Mouse (Mus musculus): ENCODE results near the gene I830077J02Rik.

The I830077J02Rik gene

GRCm38 (mm10) chr3:105892572-105893495, 39.6 kb downstream of the I830077J02Rik start:
- peak; percentile 85 for DNase-seq

DNA sequence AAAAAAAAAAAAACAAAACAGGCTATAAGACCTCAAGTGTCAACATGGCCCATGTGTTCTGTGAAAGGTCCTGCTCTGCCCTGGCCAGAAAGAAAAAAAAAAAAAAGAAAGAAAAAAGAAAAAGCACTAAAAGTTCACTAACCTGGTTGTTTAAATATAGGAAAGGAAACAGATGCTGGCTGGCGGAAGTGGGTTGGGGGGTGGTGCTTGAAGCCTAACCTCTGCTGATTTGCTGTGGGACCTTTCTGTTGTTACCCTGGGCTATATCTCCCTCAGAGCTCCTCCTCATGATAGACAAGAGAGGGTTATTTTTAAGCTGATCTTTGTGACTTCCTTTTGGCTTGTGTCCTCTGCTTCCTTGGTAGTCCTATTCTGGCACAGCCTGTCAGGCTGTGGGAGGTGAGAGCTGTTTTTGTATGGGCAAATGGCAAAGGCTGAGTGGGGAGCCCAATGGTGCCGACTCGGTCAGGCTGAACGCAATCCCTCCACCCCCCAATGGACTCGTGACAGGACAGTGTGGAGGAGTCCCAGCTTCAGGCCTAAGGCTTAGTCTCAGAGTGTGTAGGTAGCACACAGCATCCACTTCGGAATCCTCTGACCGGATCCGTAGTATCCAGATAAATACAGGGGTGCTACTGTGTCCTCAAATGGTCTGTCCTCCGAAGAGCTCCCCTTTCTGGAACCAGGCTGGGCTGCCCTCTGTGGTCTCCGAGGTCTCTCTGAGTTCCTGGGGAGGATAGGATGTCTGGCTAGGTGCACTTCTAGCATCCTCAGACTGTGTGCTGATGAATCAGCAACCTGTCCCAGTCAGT, 40.5 kb downstream of the I830077J02Rik start:
- peak; percentile 88 for DNase-seq

DNA sequence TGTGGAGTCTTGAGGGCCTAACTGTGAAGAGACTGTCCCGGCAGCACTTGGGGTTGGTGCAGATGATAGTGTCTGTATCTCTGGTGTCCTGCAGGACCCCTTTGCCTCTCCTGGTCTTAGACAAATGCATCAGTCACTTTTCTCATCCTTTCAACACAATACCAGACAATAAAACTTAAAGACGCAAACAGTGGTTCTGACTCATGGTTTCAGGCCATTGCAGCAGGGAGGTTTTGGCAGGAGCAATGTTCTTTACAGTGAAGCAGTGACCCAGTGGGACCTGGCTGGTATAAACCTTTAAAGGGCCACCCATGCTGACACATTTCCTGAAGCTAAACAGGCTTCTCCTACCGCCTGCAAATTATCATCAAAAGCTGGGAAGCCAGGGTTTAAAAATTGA, 41.3 kb downstream of the I830077J02Rik start:
- no peak for DNase-seq

DNA sequence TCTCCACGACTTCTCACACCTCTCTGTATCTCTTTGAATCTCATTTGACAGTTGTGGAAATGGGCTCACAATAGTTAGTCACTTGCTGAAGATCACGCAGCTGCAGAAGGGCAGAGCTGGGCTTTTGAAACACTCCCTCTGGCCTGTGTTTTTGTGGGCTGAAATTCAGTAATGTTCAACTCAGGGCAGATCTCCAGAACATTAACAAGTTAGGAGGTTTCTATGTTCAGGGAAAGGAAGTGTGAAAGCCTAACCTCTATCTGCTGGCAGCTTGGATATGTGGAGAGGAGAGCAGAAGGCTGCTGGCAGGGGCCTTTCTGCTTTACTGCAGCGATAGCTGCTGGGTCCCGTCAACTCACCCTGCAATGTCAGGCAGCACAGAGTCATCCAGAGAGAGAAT, 42.2 kb downstream of the I830077J02Rik start:
- DNase-seq, result peak; percentile 33

GRCm38 (mm10) chr3:105888961-105889360, 43.5 kb downstream of the I830077J02Rik start:
- DNase-seq, result no peak

DNA sequence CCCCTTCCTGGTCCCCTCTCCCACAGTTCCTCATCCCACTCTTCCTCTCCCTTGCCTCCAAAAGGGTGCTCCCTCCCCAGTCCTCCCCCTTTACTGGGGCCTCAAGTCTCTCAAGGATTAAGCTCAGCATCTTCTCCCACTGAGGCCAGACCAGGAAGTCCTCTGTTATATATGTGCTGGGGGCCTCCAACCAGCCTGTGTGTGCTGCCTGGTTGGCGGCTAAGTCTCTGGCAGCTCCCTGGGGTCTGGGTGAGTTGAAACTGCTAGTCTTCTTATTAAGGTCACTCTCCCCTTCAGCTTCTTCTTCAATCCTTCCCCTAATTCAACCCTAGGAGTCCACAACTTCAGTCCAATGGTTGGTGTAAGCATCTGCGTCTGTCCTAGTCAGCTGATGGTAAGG, 49.4 kb downstream of the I830077J02Rik start:
- DNase-seq, result no peak

DNA sequence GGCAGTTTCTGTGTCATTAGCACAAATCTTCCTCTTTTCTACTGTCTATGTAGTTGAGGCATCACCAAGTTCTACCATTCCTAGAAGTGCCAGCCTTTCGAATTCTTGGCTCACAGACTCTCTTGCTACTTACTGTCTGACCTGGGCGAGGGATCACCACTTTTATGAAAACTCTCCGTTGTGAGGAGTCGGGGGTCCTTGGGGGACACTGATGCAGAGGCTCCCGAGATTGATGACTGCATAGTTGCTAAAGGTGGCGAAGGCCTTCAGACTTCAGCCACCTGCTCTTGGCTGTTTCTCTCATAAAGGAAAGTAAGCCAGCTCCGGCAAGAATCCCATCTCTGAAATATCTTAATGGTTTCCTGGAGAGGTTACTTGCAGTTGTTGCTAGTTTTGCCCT, 50.4 kb downstream of the I830077J02Rik start:
- DNase-seq, result no peak

DNA sequence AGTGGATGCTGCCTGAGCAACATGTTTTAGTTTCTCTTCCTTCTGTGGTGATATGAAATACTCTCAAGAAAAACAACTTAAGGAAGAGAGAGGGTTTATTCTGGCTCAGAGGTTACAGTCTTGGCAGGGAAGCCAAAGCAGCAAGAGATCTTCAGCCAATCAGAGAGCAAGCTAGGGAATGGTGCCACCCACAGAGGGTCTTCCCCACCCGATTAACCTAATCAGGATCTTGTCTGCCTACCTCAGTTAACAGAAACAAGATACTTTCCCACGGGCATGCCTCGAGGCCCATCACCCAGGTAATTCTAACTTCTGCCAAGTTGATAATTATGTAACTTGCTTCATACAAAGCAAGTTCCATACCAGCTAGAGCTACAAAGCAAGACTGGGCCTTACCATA, 52.0 kb downstream of the I830077J02Rik start:
- no peak for DNase-seq

DNA sequence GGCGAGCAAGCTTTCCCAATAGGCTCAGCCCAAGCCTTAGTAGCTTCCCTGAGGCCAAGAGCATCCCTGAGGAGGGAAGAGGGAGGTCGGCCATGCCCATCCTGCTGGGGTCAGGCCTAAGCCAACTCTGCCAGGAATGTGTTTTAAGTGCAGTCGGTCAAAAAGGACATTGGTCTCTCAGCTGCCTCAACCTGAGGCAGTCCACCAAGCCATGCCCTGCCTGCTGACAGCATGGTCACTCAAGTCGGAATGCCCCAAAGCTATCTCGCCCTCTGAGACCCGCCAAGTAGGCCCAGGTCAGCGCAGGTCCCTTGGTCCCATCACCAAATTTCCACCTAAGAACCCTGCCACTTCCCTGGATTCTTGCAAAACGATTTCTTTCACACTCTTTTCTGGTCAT, 53.7 kb downstream of the I830077J02Rik start:
- DNase-seq, result no peak

DNA sequence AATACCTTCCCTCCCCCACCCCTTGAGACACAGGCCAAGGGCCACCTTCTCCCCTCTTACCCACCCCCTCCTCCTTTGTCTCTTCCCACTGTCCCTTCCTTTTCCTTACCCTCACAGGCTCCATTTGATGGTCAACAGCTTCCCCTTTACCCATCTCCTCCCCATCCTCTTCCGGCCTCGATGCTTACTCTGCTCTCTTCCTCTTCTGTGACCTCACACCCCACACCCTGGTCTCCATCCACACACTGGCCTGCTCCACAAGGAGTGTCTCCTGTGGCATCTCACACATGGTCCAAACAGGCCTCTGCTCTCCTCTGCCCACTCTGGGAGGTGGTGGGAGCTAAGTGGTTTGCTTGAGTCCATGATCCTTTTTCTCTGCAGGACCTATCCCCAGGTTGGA, 54.5 kb downstream of the I830077J02Rik start:
- DNase-seq, result no peak

DNA sequence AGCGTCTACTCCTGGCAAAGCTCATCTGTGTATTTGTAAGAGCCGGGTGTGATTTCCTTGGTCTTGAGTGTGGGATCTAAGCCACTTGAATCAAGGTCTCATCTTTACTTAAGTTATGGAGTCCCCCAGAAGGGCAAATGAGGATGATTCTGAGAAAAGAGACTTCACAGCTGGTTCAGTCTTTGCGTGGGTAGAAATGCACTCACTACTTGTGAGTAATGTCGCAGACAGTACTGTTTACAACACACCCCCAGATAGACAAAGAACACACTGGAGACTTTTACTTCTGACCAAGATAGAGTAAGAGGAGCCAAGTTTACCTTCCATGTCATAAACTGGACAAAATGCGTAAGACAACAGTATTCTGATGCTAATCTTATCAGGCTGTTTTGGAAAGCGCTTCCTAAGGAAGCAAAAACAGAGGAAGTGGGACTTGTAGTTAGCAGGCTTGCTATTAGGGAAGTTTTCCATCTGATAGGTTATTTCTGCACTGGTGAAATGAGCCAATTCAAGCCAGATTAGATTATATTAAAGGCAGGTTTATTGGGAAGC, 55.1 kb downstream of the I830077J02Rik start:
- no peak for DNase-seq

- no peak for DNase-seq
Observed at GRCm38 (mm10) chr3:105876022-105876421, 56.4 kb downstream of the I830077J02Rik start.

Data from thymus, postnatal 14 days (tissue).